Mouse (Mus musculus) embryonic stem cell, embryonic (primary cell): ENCODE data around the gene Gtf3a.

Experiments
- CTCF ChIA-PET, 4 experiments: fragments of 300-600 bp in 2 of 4; fragments of 350-600 bp in 2 of 4; sonication (Branson Sonifier 250); formaldehyde crosslinking; loops; one replicate each; lab custom pipeline; 2022; ENCODE audit warnings: inconsistent platforms in 2 of 4; lab: Charles Lee
- POLR2A ChIA-PET, 4 experiments: fragments of 300-600 bp in 2 of 4; fragments of 350-600 bp in 2 of 4; sonication (Branson Sonifier 250); formaldehyde crosslinking; loops; one replicate each; lab custom pipeline; 2022; ENCODE audit warnings: antibody characterized with exemption in 4 of 4, inconsistent platforms in 1 of 4; lab: Charles Lee

The Gtf3a gene

GRCm38 (mm10) chr5:146954576-146954975 is 6.1 kb downstream of the Gtf3a start:
- ChIA-PET CTCF (interaction anchor here in 1 of 4 experiments (0.6 kb wide), 1 partner anchor 358 kb away, joined by 5 read pairs; no protein-coding TSS in a partner anchor), POLR2A (interaction anchor here in 2 of 4 experiments (1.4 to 2.1 kb wide), 3 partner anchors 10 to 14 kb away, joined by 3 to 5 read pairs (median 5); no protein-coding TSS in a partner anchor)

GRCm38 (mm10) chr5:146955651-146956050 is 7.2 kb downstream of the Gtf3a start:
- ChIA-PET POLR2A (interaction anchor here in 3 of 4 experiments (0.7 to 2.1 kb wide), 6 partner anchors 9 to 117 kb away, joined by 3 to 6 read pairs (median 4); no protein-coding TSS in a partner anchor), CTCF (no interaction called here)

- POLR2A ChIA-PET = interaction anchor here in 3 of 4 experiments (0.6 to 1.8 kb wide), 12 partner anchors 8 to 118 kb away, joined by 3 to 11 read pairs (median 4); partner anchors contain the start of gene Gtf3a (in 1 of the 3)
Observed at GRCm38 (mm10) chr5:146956678-146957077, 8.2 kb downstream of the Gtf3a start.

GRCm38 (mm10) chr5:146963118-146963936 is 14.9 kb downstream of the Gtf3a start, which contains the start of gene Mtif3:
Gene Mtif3, minus strand, starts transcription at chr5:146963800.
- CTCF ChIA-PET = interaction anchor here (0.5 to 1.5 kb wide), 7 partner anchors 20 to 356 kb away, joined by 3 read pairs; no protein-coding TSS in a partner anchor
- POLR2A ChIA-PET = interaction anchor here (0.6 to 1.2 kb wide), 6 partner anchors 12 to 432 kb away, joined by 3 to 4 read pairs (median 4); partner anchors contain the start of gene Gtf3a (in 1 of the 4)

More at GRCm38 (mm10) chr5:146956678-146957077, 8.2 kb downstream of the Gtf3a start:
- CTCF ChIA-PET = interaction anchor here in 2 of 4 experiments (0.6 to 0.9 kb wide), 4 partner anchors 17 to 637 kb away, joined by 3 read pairs; no protein-coding TSS in a partner anchor

- POLR2A ChIA-PET = interaction anchor here (0.6 to 1.1 kb wide), 7 partner anchors 9 to 432 kb away, joined by 3 to 4 read pairs (median 3); no protein-coding TSS in a partner anchor
- CTCF ChIA-PET = interaction anchor here in 3 of 4 experiments (1.0 to 1.5 kb wide), 5 partner anchors 19 to 356 kb away, joined by 3 read pairs; no protein-coding TSS in a partner anchor
Observed at GRCm38 (mm10) chr5:146963937-146964278, 15.5 kb downstream of the Gtf3a start.

- CTCF ChIA-PET = interaction anchor here in 3 of 4 experiments (0.6 to 1.5 kb wide), 8 partner anchors 12 to 331 kb away, joined by 3 to 4 read pairs (median 3); no protein-coding TSS in a partner anchor
- POLR2A ChIA-PET = interaction anchor here in 3 of 4 experiments (0.5 to 2.7 kb wide), 14 partner anchors 8 to 414 kb away, joined by 3 to 11 read pairs (median 3); partner anchors contain the start of genes Polr1d (in 2 of the 3), Gtf3a (in 1 of the 3) and Lnx2 (in 1 of the 3)
Observed at GRCm38 (mm10) chr5:146968695-146969393, 20.4 kb downstream of the Gtf3a start.

GRCm38 (mm10) chr5:146971776-146972561 is 23.5 kb downstream of the Gtf3a start:
- POLR2A ChIA-PET = interaction anchor here in 3 of 4 experiments (0.6 to 2.1 kb wide), 10 partner anchors 10 to 306 kb away, joined by 3 to 6 read pairs (median 3); partner anchors contain the start of genes Gtf3a (in 1 of the 3), Polr1d (in 1 of the 3) and Rpl21 (in 1 of the 3)
- CTCF ChIA-PET = interaction anchor here in 2 of 4 experiments (0.6 to 1.0 kb wide), 2 partner anchors 63 to 158 kb away, joined by 3 to 6 read pairs; no protein-coding TSS in a partner anchor

- CTCF ChIA-PET = interaction anchor here in 3 of 4 experiments (0.7 to 1.7 kb wide), 4 partner anchors 10 to 56 kb away, joined by 3 to 5 read pairs (median 4); no protein-coding TSS in a partner anchor
- POLR2A ChIA-PET = interaction anchor here in 3 of 4 experiments (0.6 to 2.1 kb wide), 6 partner anchors 13 to 134 kb away, joined by 3 to 6 read pairs (median 4); partner anchors contain the start of genes Gtf3a (in 1 of the 3) and Lnx2 (in 1 of the 3)
Observed at GRCm38 (mm10) chr5:146973353-146973752, 24.9 kb downstream of the Gtf3a start.

- ChIA-PET POLR2A (interaction anchor here in 2 of 4 experiments (1.0 to 1.7 kb wide), 3 partner anchors 12 to 25 kb away, joined by 3 to 6 read pairs (median 6); partner anchors contain the start of gene Gtf3a (in 1 of the 2)), CTCF (interaction anchor here in 2 of 4 experiments (0.7 to 1.7 kb wide), 3 partner anchors 9 to 57 kb away, joined by 4 to 5 read pairs (median 4); no protein-coding TSS in a partner anchor)
Observed at GRCm38 (mm10) chr5:146973858-146974780, 25.7 kb downstream of the Gtf3a start.

- ChIA-PET CTCF (no interaction called here), POLR2A (interaction anchor here in 1 of 4 experiments (1.0 kb wide), 1 partner anchor 11 kb away, joined by 3 read pairs; the partner anchor contains the start of gene Mtif3)
Observed at GRCm38 (mm10) chr5:146974781-146975123, 26.3 kb downstream of the Gtf3a start.

GRCm38 (mm10) chr5:146981376-146981775 is 32.9 kb downstream of the Gtf3a start:
- ChIA-PET POLR2A (interaction anchor here in 2 of 4 experiments (0.7 to 0.9 kb wide), 2 partner anchors 9 to 96 kb away, joined by 3 read pairs; partner anchors contain the start of gene Polr1d (in 1 of the 2)), CTCF (interaction anchor here in 1 of 4 experiments (2.3 kb wide), 1 partner anchor 246 kb away, joined by 6 read pairs; no protein-coding TSS in a partner anchor)

- POLR2A ChIA-PET = interaction anchor here in 1 of 4 experiments (1.2 kb wide), 1 partner anchor 14 kb away, joined by 3 read pairs; no protein-coding TSS in a partner anchor
- CTCF ChIA-PET = interaction anchor here (0.5 to 2.3 kb wide), 24 partner anchors 8 to 336 kb away, joined by 3 to 7 read pairs (median 4); partner anchors contain the start of gene Mtif3 (in 2 of the 4)
Observed at GRCm38 (mm10) chr5:146983216-146983615, 34.8 kb downstream of the Gtf3a start.

GRCm38 (mm10) chr5:146985725-146986433 is 37.4 kb downstream of the Gtf3a start:
- CTCF ChIA-PET = interaction anchor here (0.6 to 1.3 kb wide), 8 partner anchors 13 to 647 kb away, joined by 3 to 7 read pairs (median 3); partner anchors contain the start of gene Gtf3a (in 1 of the 4)
- POLR2A ChIA-PET = interaction anchor here in 2 of 4 experiments (0.6 to 1.4 kb wide), 6 partner anchors 13 to 308 kb away, joined by 3 to 5 read pairs (median 3); partner anchors contain the start of gene Mtif3 (in 1 of the 2)

- POLR2A ChIA-PET = interaction anchor here in 1 of 4 experiments (0.6 to 0.9 kb wide), 2 partner anchors 15 to 306 kb away, joined by 3 to 4 read pairs; no protein-coding TSS in a partner anchor
- CTCF ChIA-PET = interaction anchor here in 1 of 4 experiments (0.7 kb wide), 1 partner anchor 212 kb away, joined by 3 read pairs; no protein-coding TSS in a partner anchor
Observed at GRCm38 (mm10) chr5:146987588-146987987, 39.1 kb downstream of the Gtf3a start.
